Mouse (Mus musculus) cerebellum, adult 2 months (tissue): Measurements from ENCODE around the gene Gbe1. TPM values are rescaled to one million over a fixed set of nuclear protein-coding genes. Genes with fewer than 3 reads are reported as not detected.

Experiments used
- DNase-seq, 2 experiments: peaks; one replicate each; pipeline ENCODE4 v3.0.0; 2021
- H3K27ac ChIP-seq: fragments of 200-500 bp; 2 replicates; pipeline ENCODE4 v1.5.1; 2012; ENCODE audit warnings: low read length, control low read depth, inconsistent platforms; ENCODE audit not compliant: insufficient read depth
- H3K27me3 ChIP-seq: fragments of 200-500 bp; 2 replicates; pipeline ENCODE4 v1.6.1; 2012; ENCODE audit warnings: inconsistent platforms, mild to moderate bottlenecking, low read length, moderate library complexity; ENCODE audit not compliant: control insufficient read depth, insufficient read depth
- H3K4me1 ChIP-seq: fragments of 200-500 bp; 2 replicates; pipeline ENCODE4 v1.6.1; 2011; ENCODE audit warnings: low read length; ENCODE audit not compliant: control insufficient read depth, insufficient read depth
- H3K4me3 ChIP-seq: fragments of 200-500 bp; replicated peaks from 2 replicates; pipeline ENCODE3; 2011; ENCODE audit warnings: mild to moderate bottlenecking, low read depth, low read length, control low read depth; ENCODE audit not compliant: insufficient read depth
- CTCF ChIP-seq: fragments of 200-500 bp; IDR thresholded peaks from 2 replicates; pipeline ENCODE4 v1.5.1; 2011; ENCODE audit warnings: low read depth, mild to moderate bottlenecking, control low read depth, low read length, moderate library complexity, borderline replicate concordance; ENCODE audit not compliant: insufficient read depth
- POLR2A ChIP-seq: fragments of 200-500 bp; IDR thresholded peaks from 2 replicates; pipeline ENCODE4 v1.6.1; 2011; ENCODE audit warnings: low read length, control low read depth, borderline replicate concordance; ENCODE audit not compliant: insufficient read depth
- WGBS: fragments of 180-500 bp; shearing (Covaris S2); methylation state at CpG from one replicate; pipeline ENCODE4 v1.1.7; 2018; 5-methylcytosine and 5-hydroxymethylcytosine counted together
- polyA plus RNA-seq: library from polyadenylated mRNA; depleted of rRNA; stranded (reverse); fragments of >200 nt; gene quantifications from 2 replicates; pipeline ENCODE4 v1.2.3, GENCODE M21; 2012; rRNA removed

Gene Gbe1
- 10.2 and 10.8 TPM in 2 replicates for polyA plus RNA-seq

- Histone ChIP-seq H3K27me3 (no peaks in the 10 kb centered on the region), H3K27ac (peak within 1 kb of the TSS; percentile 69), H3K4me1 (no peaks in the 10 kb centered on the region), H3K4me3 (peak within 1 kb of the TSS; percentile 71)
- under 1% methylated on average over 80 of the region's 82 CpGs for WGBS
- TF ChIP-seq POLR2A (peak; percentile 27; the same call in 1 of the 2 replicates), CTCF (no peak; the same call in 1 of the 2 replicates)
- peak; percentile 81 to 86 for DNase-seq
Observed at GRCm38 (mm10) chr16:70313886-70314577, at the start of gene Gbe1. Gbe1 (plus strand) TSS chr16:70313949.

GRCm38 (mm10) chr16:70310691-70311090 lies 3.1 kb upstream of the Gbe1 start:
- Histone ChIP-seq H3K4me3 (no peak overlapping the region), H3K27me3 (no peaks in the 10 kb centered on the region), H3K27ac (no peak overlapping the region), H3K4me1 (no peaks in the 10 kb centered on the region)
- 95% methylated on average over 4 of the region's 4 CpGs for WGBS
- DNase-seq, result no peak
- TF ChIP-seq CTCF, result no peak
- TF ChIP-seq POLR2A, result no peak

GRCm38 (mm10) chr16:70313496-70313885 lies 258 bp upstream of the Gbe1 start:
- 3% methylated on average over 7 of the region's 7 CpGs for WGBS
- Histone ChIP-seq H3K27me3 (no peaks in the 10 kb centered on the region), H3K4me3 (peak overlapping the region; percentile 71), H3K4me1 (no peaks in the 10 kb centered on the region), H3K27ac (0 out of 2 replicates have a peak overlapping the region, but pooled peaks have one; percentile 69)
- DNase-seq, result no peak
- TF ChIP-seq POLR2A (no peak), CTCF (no peak)

GRCm38 (mm10) chr16:70314578-70314930 lies 805 bp downstream of the Gbe1 start:
- Histone ChIP-seq H3K4me3 (peak overlapping the region; percentile 71), H3K4me1 (no peaks in the 10 kb centered on the region), H3K27me3 (no peaks in the 10 kb centered on the region), H3K27ac (no peak overlapping the region)
- 1% methylated on average over 9 of the region's 9 CpGs for WGBS
- TF ChIP-seq CTCF (no peak), POLR2A (no peak)
- no peak for DNase-seq

- no peak for DNase-seq
- Histone ChIP-seq H3K27me3 (no peaks in the 10 kb centered on the region), H3K4me1 (no peaks in the 10 kb centered on the region), H3K27ac (no peak overlapping the region), H3K4me3 (no peak overlapping the region)
- no peak for TF ChIP-seq POLR2A
- TF ChIP-seq CTCF, result no peak
- WGBS, result 59% methylated on average over 3 of the region's 3 CpGs
Observed at GRCm38 (mm10) chr16:70315261-70315660, 1.5 kb downstream of the Gbe1 start.

- Histone ChIP-seq H3K27me3 (no peaks in the 10 kb centered on the region), H3K4me3 (no peak overlapping the region), H3K27ac (no peak overlapping the region), H3K4me1 (no peaks in the 10 kb centered on the region)
- no peak for DNase-seq
- WGBS, result 85% methylated on average over 3 of the region's 3 CpGs
- TF ChIP-seq POLR2A, result no peak
- no peak for TF ChIP-seq CTCF
Observed at GRCm38 (mm10) chr16:70315862-70316390, 2.2 kb downstream of the Gbe1 start.

GRCm38 (mm10) chr16:70319388-70319787 lies 5.6 kb downstream of the Gbe1 start:
- H3K4me3 ChIP-seq, result no peak overlapping the region
- 93% methylated on average over 6 of the region's 6 CpGs for WGBS
- no peak for DNase-seq
- no peak overlapping the region for H3K27ac ChIP-seq
- no peak for TF ChIP-seq CTCF
- no peak for TF ChIP-seq POLR2A
- H3K27me3 ChIP-seq, result no peaks in the 10 kb centered on the region
- no peaks in the 10 kb centered on the region for H3K4me1 ChIP-seq

GRCm38 (mm10) chr16:70320612-70321280 lies 7.0 kb downstream of the Gbe1 start:
- 57% methylated on average over 10 of the region's 10 CpGs for WGBS
- H3K27me3 ChIP-seq, result no peaks in the 10 kb centered on the region
- H3K4me3 ChIP-seq, result no peak overlapping the region
- no peaks in the 10 kb centered on the region for H3K4me1 ChIP-seq
- H3K27ac ChIP-seq, result no peak overlapping the region
- TF ChIP-seq CTCF, result no peak
- no peak for TF ChIP-seq POLR2A
- DNase-seq, result no peak
